Mouse (Mus musculus) ES-E14 (cell line): Measurements from ENCODE around the gene H2-T23. TPM values are rescaled to one million over a fixed set of nuclear protein-coding genes. Genes with fewer than 3 reads are reported as not detected.

Experiments
- DNase-seq: peaks from one replicate; pipeline ENCODE4 v3.0.0-alpha.2; 2013; ENCODE audit warnings: low read depth, low spot score
- H3K27ac ChIP-seq: 2 replicates; pipeline ENCODE4 v1.5.1; 2012; ENCODE audit warnings: low read depth, mild to moderate bottlenecking, low read length, moderate library complexity, mixed read lengths; ENCODE audit not compliant: poor library complexity, insufficient read depth, severe bottlenecking
- H3K36me3 ChIP-seq: 2 replicates; pipeline ENCODE4 v1.6.1; 2012; ENCODE audit warnings: mild to moderate bottlenecking, low read length, moderate library complexity, mixed read lengths; ENCODE audit not compliant: control insufficient read depth, poor library complexity, insufficient read depth, severe bottlenecking
- H3K4me1 ChIP-seq, 2 experiments: fragments of 150-350 bp in 1 of 2; sonication (generic) in 1 of 2; 2 replicates each; pipeline ENCODE4 v1.6.1; 2012; ENCODE audit warnings: low read length in 2 of 2, mild to moderate bottlenecking in 1 of 2, mixed read lengths in 1 of 2; ENCODE audit not compliant: control insufficient read depth in 2 of 2, insufficient read depth in 2 of 2, poor library complexity in 1 of 2
- H3K4me3 ChIP-seq, 2 experiments: fragments of 150-350 bp in 1 of 2; sonication (generic) in 1 of 2; 2 replicates each; pipeline ENCODE4 v1.5.1; 2012; ENCODE audit warnings: low read length in 2 of 2, low read depth in 1 of 2, mild to moderate bottlenecking in 1 of 2, mixed read lengths in 1 of 2; ENCODE audit not compliant: insufficient read depth in 1 of 2, poor library complexity in 1 of 2, severe bottlenecking in 1 of 2
- H3K9ac ChIP-seq: 2 replicates; pipeline ENCODE4 v1.6.1; 2012; ENCODE audit warnings: low read depth, mild to moderate bottlenecking, low read length, mixed read lengths; ENCODE audit not compliant: poor library complexity, insufficient read depth, severe bottlenecking
- H3K9me3 ChIP-seq: fragments of 150-350 bp; sonication (generic); 2 replicates; pipeline ENCODE4 v1.6.1; 2012; ENCODE audit warnings: low read depth, mild to moderate bottlenecking, low read length; ENCODE audit not compliant: control insufficient read depth, insufficient read depth
- CHD2 ChIP-seq: IDR thresholded peaks from 2 replicates; pipeline ENCODE4 v1.6.1; 2014; ENCODE audit warnings: mild to moderate bottlenecking, low read depth, low read length, inconsistent platforms
- HCFC1 ChIP-seq: IDR thresholded peaks from 2 replicates; pipeline ENCODE4 v1.6.1; 2012; ENCODE audit warnings: low read length, inconsistent platforms, borderline replicate concordance; ENCODE audit not compliant: insufficient read depth
- MAFK ChIP-seq: IDR thresholded peaks from 2 replicates; pipeline ENCODE4 v1.6.1; 2014; ENCODE audit warnings: mild to moderate bottlenecking, low read depth, low read length, inconsistent platforms; ENCODE audit not compliant: insufficient read depth
- ZC3H11A ChIP-seq: IDR thresholded peaks from 2 replicates; pipeline ENCODE4 v1.6.1; 2012; ENCODE audit warnings: low read depth, mild to moderate bottlenecking, inconsistent platforms, low read length, borderline replicate concordance
- ZNF384 ChIP-seq: IDR thresholded peaks from 2 replicates; pipeline ENCODE4 v1.6.1; 2012; ENCODE audit warnings: low read depth, low read length, inconsistent platforms
- in situ Hi-C, 2 experiments: fragments of 600-800 bp; cut with MboI; formaldehyde crosslinking; loops; one replicate each; pipeline ENCODE4 v1.15.1; 2025; ENCODE audit warnings: low sequenced_read_pairs in 2 of 2, inconsistent platforms in 1 of 2; ENCODE audit not compliant: unreplicated experiment in 2 of 2
- total RNA-seq: library from RNA; depleted of rRNA; stranded (reverse); fragments of 300-350 nt; gene quantifications from 2 replicates; pipeline ENCODE4 v1.2.3, GENCODE M21; 2012

H2-T23 gene
- total RNA-seq, 1 experiment: 0.67 TPM

DNA sequence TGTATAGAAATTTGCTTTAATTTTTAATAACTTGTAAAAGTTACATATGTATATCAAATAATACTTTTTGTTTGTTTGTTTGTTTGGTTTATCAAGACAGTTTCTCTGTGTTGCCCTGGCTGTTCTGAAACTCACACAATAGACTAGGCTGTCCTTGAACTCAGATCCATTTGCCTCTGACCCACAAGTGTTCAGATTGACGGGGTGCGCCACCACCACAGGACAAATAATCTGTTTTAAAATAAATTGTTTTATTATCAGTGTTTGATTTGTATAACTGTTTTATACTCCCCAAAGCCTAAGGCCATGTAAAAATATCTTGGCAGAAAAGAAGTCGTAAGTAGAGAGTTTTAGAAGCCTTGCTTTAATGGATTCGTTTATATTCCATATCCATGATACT lies 5.0 kb downstream of the H2-T23 start:
- peaks cover 7% of the 10 kb centered on the region; the same call in 1 of the 2 replicates for H3K36me3 ChIP-seq
- DNase-seq: no peak
- no peak overlapping the region for H3K27ac ChIP-seq
- H3K4me3 ChIP-seq: no peak overlapping the region
- in situ Hi-C loops: no loop called here
- H3K9ac ChIP-seq: no peak overlapping the region
- peaks cover 0 to 19% of the 10 kb centered on the region in 2 experiments; a peak in 2 of 4 replicates for H3K4me1 ChIP-seq
- TF ChIP-seq HCFC1: no peak
- TF ChIP-seq MAFK: no peak
- no peak for TF ChIP-seq ZNF384
- TF ChIP-seq ZC3H11A: no peak
- no peak for TF ChIP-seq CHD2
- no peaks in the 10 kb centered on the region for H3K9me3 ChIP-seq

DNA sequence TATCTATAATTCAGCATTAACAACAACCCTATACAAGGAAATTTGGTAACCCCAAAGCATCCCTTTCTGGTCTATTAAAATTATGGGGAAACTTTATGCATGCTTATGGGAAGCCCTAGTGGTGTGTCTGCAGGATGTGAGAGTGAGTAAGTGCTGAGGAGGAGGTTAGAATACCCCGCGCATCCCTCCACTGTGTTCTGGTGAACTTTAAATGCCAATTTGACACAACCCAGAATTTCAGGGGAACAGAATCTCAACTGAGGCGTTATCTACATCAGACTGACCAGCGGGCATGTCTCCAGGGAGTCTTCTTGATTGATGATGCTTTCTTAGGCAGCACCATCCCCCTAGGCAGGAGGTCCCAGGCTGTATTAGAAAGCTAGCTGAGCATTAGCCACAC lies 6.8 kb downstream of the H2-T23 start:
- Histone ChIP-seq H3K36me3 (peaks cover 10% of the 10 kb centered on the region; the same call in 1 of the 2 replicates), H3K4me1 (peaks cover 0 to 24% of the 10 kb centered on the region in 2 experiments; a peak in 2 of 4 replicates), H3K4me3 (no peak overlapping the region), H3K27ac (no peak overlapping the region), H3K9me3 (no peaks in the 10 kb centered on the region), H3K9ac (no peak overlapping the region)
- no peak for DNase-seq
- in situ Hi-C loops: no loop called here
- no peak for TF ChIP-seq ZC3H11A
- TF ChIP-seq ZNF384: no peak
- no peak for TF ChIP-seq HCFC1
- TF ChIP-seq CHD2: no peak
- TF ChIP-seq MAFK: no peak

DNA sequence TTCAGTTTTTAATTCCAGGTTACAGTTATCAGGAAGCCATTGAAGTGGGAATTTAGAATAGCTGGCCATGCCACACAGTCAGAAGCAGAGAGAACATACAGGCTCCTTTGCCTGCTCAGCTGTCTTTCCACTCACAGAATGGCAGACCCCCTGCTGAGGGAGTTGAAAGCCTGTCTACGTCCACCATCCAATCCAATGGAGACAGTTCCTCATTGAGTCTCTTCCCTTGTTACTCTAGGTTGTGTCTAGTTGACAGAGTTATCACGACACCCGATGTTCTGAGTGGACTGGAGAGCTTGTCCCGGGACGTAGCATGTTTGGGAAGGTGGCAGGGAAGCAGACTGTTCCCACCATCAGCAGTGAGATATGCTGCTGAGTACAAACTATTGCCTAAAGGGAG lies 7.5 kb downstream of the H2-T23 start:
- Histone ChIP-seq H3K27ac (no peak overlapping the region), H3K4me1 (peaks cover 0 to 20% of the 10 kb centered on the region in 2 experiments; a peak in 2 of 4 replicates), H3K36me3 (peaks cover 10% of the 10 kb centered on the region; the same call in 1 of the 2 replicates), H3K9me3 (no peaks in the 10 kb centered on the region), H3K4me3 (no peak overlapping the region), H3K9ac (no peak overlapping the region)
- DNase-seq: no peak
- in situ Hi-C loops: no loop called here
- TF ChIP-seq ZNF384: no peak

DNA sequence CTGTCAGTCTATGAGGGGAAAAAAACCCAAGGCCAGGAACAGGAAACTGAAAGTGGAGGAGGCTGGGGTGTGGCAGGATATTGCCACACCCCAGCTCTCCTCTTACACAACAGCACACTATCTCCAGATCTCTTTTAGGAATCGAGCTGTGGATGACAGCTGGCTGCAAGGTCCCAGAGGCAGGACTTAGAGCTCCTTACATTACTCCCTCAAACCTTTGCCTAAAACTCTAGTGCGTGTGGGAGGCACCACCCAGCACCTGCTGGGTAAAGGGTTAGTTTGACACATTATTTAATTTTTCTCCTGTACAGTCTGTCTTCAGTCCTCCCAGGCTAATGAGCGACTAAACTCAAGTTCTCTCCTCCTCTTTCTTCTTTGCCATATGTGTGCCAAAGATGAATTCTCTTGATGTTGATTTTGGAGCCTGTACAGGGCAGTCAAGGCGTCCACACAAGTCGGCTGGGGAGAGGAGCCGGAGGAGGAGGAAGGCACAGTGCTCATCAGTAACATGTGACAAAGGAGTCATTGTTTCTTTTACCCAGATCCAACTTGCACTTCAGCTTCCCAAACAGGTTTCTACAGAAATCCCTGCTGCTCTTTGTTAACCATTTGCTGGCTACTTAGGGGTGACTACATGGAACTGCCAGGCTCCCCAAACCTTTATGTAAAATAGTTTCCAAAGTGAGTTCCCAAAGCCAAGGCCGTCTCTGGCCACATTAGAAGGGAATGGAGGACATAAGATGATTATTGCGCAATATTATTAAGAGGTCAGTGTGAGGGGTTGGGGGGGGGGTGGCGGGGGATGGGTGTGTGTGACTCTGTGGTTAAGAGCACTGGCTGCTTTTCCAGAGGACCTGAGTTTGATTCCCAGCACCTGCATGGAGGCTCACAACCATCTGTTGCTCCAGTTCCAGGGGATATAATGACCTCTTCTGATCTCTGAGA lies 8.7 kb downstream of the H2-T23 start:
- no peak for DNase-seq
- H3K9me3 ChIP-seq: no peaks in the 10 kb centered on the region
- H3K27ac ChIP-seq: no peak overlapping the region; the same call in 1 of the 2 replicates
- in situ Hi-C loops: no loop called here
- TF ChIP-seq HCFC1: no peak
- TF ChIP-seq ZC3H11A: no peak
- no peak for TF ChIP-seq CHD2
- TF ChIP-seq MAFK: no peak
- no peak for TF ChIP-seq ZNF384
- peaks cover 0 to 19% of the 10 kb centered on the region in 2 experiments; a peak in 2 of 4 replicates for H3K4me1 ChIP-seq
- no peak overlapping the region for H3K9ac ChIP-seq
- no peak overlapping the region for H3K4me3 ChIP-seq
- peaks cover 10% of the 10 kb centered on the region; the same call in 1 of the 2 replicates for H3K36me3 ChIP-seq

DNA sequence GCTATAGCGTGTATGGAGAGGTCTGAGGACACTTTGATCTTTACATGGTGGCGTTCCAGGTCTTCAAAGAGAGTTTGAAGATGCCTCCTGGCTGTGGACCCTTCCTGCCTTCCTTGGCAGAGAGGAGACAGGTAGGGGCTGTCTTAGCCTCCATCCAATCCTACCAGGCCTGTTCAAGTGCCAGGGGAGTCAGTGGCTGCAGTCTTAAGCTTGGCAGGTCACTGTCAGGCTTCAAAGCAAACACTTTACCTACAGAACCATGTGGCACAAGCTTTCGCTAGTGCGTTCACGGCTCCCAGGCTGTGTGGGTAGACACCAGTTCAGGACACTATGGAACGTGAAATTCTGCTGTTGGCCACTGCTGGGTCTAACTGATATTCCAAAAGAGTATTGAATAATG lies 9.7 kb downstream of the H2-T23 start:
- TF ChIP-seq MAFK (no peak), ZNF384 (no peak), ZC3H11A (no peak), HCFC1 (no peak), CHD2 (no peak)
- in situ Hi-C loops: no loop called here

More for the DNA sequence above, 9.7 kb downstream of the H2-T23 start:
- no peak overlapping the region for H3K27ac ChIP-seq
- no peak overlapping the region for H3K4me3 ChIP-seq
- no peak overlapping the region for H3K9ac ChIP-seq
- no peaks in the 10 kb centered on the region for H3K9me3 ChIP-seq
- peaks cover 8% of the 10 kb centered on the region; the same call in 1 of the 2 replicates for H3K36me3 ChIP-seq
- DNase-seq: no peak
- peaks cover 0 to 19% of the 10 kb centered on the region in 2 experiments; a peak in 2 of 4 replicates for H3K4me1 ChIP-seq
